Mouse (Mus musculus) ovary, postnatal 36 days (tissue): Measurements from ENCODE around the gene Gtf2f2.

Experiments
- DNase-seq: peaks from one replicate; pipeline ENCODE4 v3.0.0; 2022; ENCODE audit warnings: low spot score, mixed read lengths

Gene Gtf2f2

DNA sequence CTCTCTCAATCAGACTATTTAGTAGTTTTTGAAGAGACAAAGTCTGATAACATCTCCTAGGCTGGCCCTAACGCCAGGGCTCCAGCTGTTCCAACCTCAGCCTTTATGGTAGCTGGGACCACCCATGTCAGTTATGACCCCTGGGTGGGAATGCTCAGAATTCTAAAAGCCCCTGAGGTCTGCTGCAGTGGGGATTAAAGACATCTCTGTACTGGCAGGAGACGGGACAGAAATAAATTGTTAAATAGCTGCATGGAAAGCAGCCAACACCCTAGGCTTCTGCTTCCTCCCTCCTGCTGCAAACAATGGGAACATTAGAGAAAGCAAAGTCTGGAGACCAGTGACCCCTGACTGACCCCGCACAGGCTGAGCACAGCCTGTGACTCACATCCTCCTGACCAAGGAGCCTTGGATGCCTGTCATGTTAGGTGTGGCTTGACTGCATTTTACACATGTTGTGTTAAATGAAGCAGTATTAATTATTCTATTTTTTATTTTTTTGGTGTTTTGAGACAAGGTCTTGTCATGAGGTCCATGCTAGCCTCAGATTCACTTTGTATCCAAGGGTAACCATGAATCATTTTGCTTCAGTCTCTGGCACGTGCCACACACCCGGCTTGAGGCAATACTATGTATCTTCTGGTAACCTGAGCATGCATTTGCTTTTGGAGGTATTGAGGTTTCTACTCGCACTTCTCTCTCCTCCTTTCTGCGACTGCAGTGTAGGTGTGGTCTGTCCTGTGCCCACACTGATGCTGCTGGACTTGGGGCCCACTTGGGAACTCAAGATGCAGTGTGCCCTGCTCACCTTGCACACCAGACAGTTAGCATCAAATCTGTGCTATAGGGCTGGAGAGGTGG is 146.9 kb downstream of the Gtf2f2 start:
- peak; percentile 52 for DNase-seq

DNA sequence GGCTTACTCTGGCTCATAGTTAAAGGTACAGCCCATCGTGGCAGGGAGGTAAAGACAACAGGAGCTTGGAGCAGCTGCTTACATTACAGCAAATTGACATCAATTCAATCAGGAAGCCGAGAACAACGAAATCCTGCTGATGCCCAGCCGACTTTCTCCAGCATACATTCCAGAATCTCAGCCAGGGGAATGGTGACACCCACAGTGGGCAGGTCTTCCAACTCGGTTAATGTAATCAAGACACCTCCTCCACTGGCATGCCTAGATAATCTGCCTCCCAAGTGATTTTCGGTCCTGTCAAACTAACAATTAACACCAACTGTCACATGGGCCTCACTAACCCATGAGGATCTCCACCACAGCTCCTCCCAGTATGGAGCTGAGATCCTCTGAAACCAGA is 148.0 kb downstream of the Gtf2f2 start:
- DNase-seq, result no peak

DNA sequence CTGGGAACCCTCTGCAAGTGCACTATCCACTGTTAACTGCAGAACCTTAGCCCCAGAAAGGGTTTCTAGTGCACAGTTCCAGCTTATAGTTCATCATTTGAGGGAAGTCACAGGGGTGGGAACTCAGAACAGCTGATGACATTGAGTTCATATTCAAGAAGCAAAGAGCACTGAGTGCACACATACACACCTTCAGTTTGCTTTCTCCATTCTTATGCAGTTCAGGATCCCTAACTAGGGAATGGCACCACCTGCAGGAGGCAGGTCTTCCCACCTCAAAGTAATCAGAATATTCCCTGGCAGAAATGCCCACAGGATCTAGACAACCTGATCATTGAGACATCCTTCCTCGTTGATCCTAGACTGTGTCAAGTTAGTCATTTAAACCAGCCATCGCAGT is 151.0 kb downstream of the Gtf2f2 start:
- DNase-seq, result no peak

DNA sequence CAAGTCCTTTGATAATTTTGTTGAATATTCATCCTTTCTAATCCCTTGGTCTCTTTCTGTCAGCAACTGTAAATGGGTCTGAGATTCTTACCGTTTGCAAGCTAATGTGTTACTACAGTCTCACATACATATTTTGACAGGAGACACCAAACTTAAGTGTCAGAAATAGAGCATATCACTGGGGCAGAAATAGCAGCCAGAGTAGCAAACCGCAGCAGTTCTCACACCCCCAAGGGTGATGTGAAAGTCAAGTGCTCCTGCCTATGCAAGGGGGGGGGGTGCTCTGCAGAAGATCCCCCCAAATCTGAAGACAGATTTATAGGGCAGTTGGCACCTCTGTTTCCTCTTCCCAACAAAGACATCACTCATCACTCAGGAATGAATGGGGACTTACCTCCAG is 152.5 kb downstream of the Gtf2f2 start:
- DNase-seq, result no peak

DNA sequence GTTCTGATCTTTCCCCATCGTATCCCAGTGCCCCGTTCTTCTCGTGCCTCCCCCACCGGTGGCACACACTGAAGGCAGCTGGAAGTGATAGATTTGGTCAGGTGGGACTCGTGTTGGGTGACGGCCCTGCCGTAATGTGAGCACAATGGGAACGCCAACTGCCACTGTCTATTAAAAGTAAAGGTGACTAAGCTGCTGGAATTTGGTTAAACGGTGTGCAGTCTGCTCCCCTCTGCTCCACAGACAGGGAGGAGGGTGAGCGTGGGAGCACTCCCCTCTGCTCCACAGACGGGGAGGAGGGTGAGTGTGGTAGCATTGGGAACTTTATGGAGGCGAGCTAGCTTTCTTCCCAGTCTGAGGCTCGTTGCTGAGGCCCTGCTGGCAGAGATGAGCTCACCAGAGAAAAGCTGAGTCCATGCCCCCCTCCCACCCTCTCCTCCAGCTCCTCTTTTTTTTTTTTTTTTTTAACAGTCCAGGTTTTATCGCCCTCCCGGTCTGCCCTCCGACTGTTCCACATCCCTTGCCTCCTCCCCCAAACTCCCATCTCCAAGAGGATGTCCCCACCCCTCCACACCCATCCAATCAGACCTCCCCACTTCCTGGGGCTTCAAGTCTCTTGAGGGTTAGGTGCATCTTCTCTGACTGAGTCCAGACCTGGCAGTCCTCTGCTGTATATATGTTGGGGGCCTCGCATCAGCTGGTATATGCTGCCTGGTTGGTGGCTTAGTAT is 155.2 kb downstream of the Gtf2f2 start:
- DNase-seq, result no peak

DNA sequence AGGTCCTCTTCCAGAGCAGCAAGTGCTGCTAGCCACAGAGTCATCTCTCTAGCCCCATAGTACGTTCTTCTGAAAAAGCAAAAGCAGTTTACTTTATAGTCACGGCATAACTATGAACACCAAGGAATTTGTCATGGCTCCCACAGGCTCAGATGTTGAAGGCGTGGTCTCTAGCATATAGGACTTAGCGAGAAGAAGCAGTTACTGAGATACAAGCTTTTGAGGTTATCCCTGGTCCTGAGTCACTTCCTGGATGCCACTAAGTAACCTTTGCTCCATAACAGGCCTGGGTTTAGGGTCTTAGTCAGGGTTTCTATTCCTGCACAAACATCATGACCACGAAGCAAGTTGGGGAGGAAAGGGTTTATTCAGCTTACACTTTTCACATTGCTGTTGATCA is 158.6 kb downstream of the Gtf2f2 start:
- DNase-seq, result no peak

DNA sequence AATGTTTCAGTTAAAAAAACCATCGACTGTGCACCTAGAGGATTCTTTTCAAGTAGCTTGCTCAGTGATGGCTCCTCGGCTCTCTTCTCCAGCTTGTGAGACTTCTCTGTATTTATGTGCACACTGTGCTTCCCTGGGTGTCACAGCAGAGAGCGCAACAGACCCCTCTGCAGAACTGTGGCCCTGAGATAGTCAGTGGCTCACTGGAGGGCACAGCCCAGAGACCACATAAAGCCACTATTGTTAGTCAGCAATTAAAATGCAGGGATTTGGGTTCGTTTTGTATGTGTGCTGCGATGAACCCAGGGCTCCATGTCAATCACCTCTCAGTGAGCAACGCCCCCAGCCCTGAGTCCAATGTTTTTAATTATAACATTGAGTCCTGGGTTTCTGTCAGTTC is 159.8 kb downstream of the Gtf2f2 start:
- DNase-seq, result no peak

DNA sequence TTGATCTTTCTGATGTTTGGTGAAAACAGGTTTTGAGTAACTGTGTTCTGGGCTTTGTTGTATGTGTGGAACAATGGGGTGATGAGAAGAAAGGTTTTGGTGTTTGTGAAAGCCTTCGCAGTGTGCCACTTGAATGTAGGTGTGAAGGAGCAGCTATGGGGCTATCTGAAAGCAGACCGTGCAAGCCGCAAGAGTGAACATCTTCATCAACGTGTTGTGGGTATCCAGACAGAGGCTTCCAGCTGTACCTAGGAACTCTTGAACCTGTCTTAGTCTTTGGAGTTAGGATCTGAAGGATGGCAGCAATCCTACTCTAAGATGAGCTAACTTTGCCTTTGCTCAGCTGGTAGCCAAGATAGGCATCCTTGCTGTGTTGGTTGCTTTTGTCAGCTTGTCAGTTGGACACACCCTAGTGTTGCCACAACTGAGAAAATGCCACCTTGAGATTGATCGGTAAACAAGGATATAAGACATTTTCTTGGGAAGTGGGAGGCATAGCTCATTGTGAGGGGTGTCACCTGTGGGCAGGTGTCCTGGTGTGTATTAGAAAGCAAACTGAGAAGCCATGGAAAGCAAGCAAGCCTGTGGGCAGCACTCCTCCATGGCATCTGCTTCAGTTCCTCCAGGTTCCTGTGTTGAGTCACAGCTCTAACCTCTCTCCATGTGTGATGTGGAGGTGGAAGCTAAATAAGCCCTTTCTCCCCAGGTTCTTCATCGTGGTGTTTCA is 160.7 kb downstream of the Gtf2f2 start:
- no peak for DNase-seq

DNA sequence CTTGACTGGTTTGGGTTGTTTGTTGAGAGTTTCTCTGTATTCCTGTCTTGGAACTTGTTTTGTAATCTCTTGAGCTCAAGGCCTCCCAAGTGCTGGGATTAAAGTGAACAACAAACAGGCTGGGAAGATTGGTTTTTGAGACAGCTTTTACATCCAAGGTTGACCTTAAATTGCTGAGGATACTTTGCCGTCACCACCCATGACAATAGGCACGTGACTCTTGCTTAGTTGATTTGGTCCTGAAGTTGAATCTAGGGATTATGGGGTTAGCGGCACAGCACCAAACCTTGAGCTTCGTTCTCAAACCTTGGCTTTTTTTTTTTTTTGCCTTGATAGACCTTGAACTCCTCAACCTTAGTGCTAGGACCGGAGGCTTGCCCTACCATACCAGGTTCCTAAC is 161.4 kb downstream of the Gtf2f2 start:
- DNase-seq, result no peak

DNA sequence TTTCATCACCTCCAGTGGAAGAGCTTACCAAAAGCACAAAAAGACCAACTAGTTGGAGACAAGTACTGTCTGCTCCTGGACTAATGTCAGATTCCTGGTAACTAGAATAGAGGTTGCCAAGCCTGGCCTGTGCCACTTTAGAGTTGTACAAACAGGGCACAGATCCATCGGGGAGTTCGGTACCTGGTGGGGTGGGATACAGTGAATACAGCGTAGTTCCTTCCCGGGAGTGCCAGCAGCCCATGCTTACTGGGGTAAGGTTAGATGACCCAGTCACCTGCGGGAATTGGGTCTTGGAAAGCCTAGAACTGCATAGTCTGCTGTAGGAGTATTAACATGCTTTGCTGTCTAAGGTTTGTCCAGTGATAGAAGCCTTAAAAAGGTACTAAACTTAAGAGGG is 162.2 kb downstream of the Gtf2f2 start:
- DNase-seq, result no peak

DNA sequence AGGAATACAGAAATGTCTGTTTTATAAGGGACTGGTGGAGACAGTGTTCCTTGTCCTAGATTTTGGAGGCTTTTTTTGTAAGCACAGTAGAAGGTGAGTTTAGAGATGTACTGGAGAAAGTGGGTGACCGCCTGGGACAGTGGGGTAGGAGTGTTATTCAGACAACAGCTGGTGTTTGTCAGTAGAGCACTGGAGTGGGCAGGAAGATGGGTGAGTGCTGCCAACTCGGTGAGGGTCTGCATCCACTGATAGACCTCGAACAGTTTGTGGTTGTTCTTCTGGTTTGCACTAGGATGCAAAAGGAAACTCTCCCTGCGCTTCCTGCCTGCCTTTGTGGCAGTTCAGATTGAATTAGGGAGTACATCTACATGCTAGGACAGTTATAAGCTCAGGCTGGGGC is 163.0 kb downstream of the Gtf2f2 start:
- DNase-seq, result no peak
